Mouse (Mus musculus) megakaryocyte-erythroid progenitor cell, adult 5-6 weeks (primary cell): Measurements from ENCODE around the gene Fgf11. TPM values are rescaled to one million over a fixed set of nuclear protein-coding genes. Genes with fewer than 3 reads are reported as not detected.
A peak's percentile ranks its signal among the peaks of the same experiment; 100 is the strongest.

ENCODE experiments used
- ATAC-seq: replicated peaks from 2 replicates; pipeline ENCODE4 v1.8.0; 2016; ENCODE audit warnings: mild to moderate bottlenecking, inconsistent platforms; ENCODE audit not compliant: severe bottlenecking, poor library complexity, low FRiP score, low TSS enrichment
- total RNA-seq, 2 experiments: library from RNA; stranded (forward) in 1 of 2; stranded (reverse) in 1 of 2; fragments of 200-1000, 215-1000 nt in 1 of 2; fragments of >200 nt in 1 of 2; fragmentation: Nextera tagmentation in 1 of 2; gene quantifications; 2 replicates each; pipeline ENCODE4 v1.2.3; 2014 to 2017

Fgf11 gene
- total RNA-seq, 2 experiments from 2014 or later = 0.63 TPM; not detected in 1

- ATAC-seq = no peak
Observed at GRCm38 (mm10) chr11:69760160-69760900, 41.3 kb downstream of the Fgf11 start.

DNA sequence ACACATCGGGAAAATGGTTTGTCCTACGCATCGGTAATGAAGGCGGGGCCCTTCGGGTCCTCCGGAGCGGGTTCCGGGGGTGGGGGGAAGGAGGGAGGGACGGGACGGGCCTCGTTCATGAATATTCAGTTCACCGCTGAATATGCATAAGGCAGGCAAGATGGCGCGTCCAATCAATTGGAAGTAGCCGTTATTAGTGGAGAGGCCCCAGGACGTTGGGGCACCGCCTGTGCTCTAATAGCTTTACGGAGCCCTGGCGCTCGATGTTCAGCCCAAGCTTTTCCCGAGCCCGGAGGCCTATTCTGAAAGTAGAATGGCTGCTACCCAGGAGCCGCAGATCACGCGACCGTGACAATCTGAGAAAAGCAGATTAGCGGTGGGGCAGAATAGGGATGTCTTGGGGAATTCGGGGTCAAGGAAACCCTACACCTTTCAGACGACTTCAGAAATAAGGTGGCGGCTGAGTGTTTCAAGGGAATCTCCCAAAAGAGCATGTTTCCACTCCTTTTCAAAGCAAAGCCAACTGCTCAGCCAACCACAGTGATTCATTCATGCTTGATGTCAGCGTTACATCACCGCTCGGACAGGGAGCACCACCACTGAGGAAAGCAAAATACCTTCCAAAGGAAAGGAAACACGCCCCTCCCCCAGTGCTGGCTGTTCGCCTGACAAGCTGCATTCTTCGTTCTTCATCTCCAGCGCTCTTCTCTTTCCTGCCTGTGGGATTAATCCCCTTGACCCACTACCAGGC, 42.5 kb downstream of the Fgf11 start:
- ATAC-seq = peak; percentile 68

DNA sequence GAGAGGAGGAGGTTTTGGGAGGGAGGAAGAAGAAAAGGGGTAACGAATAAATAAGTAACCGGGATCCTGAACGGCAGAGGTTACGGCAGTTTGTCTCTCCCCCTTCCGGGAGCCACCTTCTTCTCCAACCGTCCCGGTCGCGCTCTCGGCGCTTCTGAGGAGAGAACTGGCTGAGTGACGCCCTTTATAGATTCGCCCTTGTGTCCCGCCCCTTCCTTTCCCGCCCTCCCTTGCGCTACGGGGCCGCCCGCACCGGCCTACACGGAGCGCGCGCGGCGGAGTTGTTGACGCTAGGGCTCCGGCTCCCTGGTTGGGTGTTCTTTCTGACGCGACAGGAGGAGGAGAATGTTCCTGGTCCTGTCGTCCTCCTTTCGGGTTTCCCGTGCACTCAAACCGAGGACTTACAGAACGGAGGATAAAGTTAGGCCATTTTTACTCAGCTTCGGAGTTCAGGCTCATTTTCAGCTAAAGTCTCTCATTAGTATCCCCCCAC, 43.1 kb downstream of the Fgf11 start, which contains the start of gene Polr2a:
Gene Polr2a (minus strand): TSS at position 160 of the 493 bp plus-strand sequence.
- peak; percentile 77 for ATAC-seq

GRCm38 (mm10) chr11:69758090-69758456, 43.6 kb downstream of the Fgf11 start:
- ATAC-seq = peak; percentile 60

DNA sequence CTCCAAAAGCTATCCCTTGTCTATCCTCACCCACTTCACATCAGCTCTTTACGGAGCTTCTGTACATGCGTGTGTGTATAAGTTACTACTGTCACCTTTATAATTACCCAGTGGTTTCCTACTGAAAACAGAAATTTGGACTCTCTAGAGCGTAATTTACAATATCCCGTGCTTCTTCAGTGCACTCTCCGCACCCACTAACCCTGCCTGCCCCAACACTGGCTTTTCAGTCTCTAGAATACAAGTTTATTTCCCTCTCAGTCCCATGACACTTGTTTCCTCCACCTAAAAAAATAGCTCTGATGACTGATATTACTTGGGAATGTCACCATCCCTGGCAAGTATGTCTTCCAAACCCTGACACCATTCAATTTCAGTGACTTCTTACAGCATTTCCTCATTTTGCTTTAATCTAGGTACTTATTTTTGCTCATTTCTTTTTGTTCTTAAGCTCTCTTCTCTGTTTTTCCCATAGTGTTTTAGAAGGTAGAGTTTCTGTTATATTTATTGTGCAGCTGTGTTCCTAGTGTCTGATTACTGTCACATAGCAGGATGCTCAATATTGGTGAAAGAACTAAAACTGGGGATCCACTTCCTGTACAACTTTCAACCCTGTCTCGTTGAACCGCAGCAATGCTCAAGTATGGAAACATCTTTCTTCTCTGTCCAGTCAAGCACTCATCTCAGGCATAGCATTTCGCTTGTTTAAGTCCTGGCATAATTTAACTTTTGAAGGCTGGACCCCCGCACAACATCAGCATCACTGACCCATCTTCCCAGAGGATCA, 44.2 kb downstream of the Fgf11 start:
- 0 out of 2 replicates have a peak, but pooled peaks have one; percentile 0 for ATAC-seq

DNA sequence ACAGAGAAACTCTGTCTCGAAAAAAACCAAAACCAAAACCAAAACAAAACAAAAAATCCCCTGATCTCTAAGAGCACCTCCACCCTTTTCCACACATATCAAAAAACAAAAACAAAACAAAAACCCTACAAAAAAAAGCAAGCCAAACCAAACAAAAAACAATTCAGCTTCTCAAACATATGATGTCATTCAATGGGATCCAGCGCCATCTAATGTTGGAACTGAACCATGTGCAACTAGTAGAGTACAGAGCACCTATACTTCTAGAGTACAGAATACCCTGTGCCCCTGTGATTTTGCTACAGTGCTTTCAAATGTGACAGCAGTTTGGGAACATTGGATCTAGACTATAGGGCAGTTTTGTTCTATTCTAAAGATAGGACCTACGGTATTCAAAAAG, 47.0 kb downstream of the Fgf11 start:
- ATAC-seq = no peak

GRCm38 (mm10) chr11:69754233-69754632, 47.4 kb downstream of the Fgf11 start:
- no peak for ATAC-seq

DNA sequence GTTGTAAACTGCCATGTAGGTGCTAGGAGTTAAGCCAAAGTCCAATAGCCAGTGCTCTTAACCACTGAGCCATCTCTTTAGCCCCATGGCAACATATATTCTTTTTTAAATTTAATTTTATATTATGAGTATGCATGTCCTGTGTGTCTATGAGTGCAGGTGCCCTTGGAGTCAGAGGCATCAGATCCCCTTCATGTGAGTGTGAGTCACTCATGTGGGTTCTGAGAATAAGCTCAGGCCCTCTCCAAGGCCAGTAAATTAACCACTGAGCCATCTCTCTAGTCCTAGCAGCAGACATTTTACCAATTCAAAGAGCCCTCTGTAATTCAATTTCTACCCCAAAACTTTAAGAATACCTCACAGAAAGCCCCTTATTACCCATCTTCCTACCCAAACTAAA, 49.0 kb downstream of the Fgf11 start:
- ATAC-seq = no peak

GRCm38 (mm10) chr11:69751635-69752034, 50.0 kb downstream of the Fgf11 start:
- ATAC-seq = peak; percentile 57

Other genes with a start within 250 kb of the Fgf11 start
Only the 30 nearest of the 44 such genes appear.
- 0.45 TPM in 1 of 2 replicates, not detected in the other for gene Sox15, start 146.5 kb downstream of the Fgf11 start, total RNA-seq (2014; fragmentation: Nextera tagmentation)
- not detected in 2 replicates for gene Sox15, start 146.5 kb downstream of the Fgf11 start, total RNA-seq (2017)
- 47.6 and 58.3 TPM in 2 replicates for gene Mpdu1, start 139.2 kb downstream of the Fgf11 start, total RNA-seq (2014; fragmentation: Nextera tagmentation)
- 40.6 and 41.1 TPM in 2 replicates for gene Mpdu1, start 139.2 kb downstream of the Fgf11 start, total RNA-seq (2017)
- 5.1 and 6.3 TPM in 2 replicates for gene Cd68, start 135.7 kb downstream of the Fgf11 start, total RNA-seq (2014; fragmentation: Nextera tagmentation)
- gene Cd68, start 135.7 kb downstream of the Fgf11 start, total RNA-seq (2017) = 3.4 and 6.5 TPM in 2 replicates
- 918 and 983 TPM in 2 replicates for gene Eif4a1, start 129.4 kb downstream of the Fgf11 start, total RNA-seq (2014; fragmentation: Nextera tagmentation)
- gene Eif4a1, start 129.4 kb downstream of the Fgf11 start, total RNA-seq (2017) = 973 and 1,155 TPM in 2 replicates
- 96.1 and 117 TPM in 2 replicates for gene Senp3, start 119.8 kb downstream of the Fgf11 start, total RNA-seq (2014; fragmentation: Nextera tagmentation)
- gene Senp3, start 119.8 kb downstream of the Fgf11 start, total RNA-seq (2017) = 98.4 and 120 TPM in 2 replicates
- 5.0 and 6.5 TPM in 2 replicates for gene Tnfsf13, start 116.1 kb downstream of the Fgf11 start, total RNA-seq (2014; fragmentation: Nextera tagmentation)
- gene Tnfsf13, start 116.1 kb downstream of the Fgf11 start, total RNA-seq (2017) = 11.7 and 23.0 TPM in 2 replicates
- 4.7 TPM in 1 of 2 replicates, not detected in the other for gene Tnfsf12, start 106.0 kb downstream of the Fgf11 start, total RNA-seq (2014; fragmentation: Nextera tagmentation)
- 0.47 TPM in 1 of 2 replicates, not detected in the other for gene Tnfsf12, start 106.0 kb downstream of the Fgf11 start, total RNA-seq (2017)
- gene Tnfsfm13, start 105.8 kb downstream of the Fgf11 start, total RNA-seq (2014; fragmentation: Nextera tagmentation) = 0.20 TPM in 1 of 2 replicates, not detected in the other
- gene Tnfsfm13, start 105.8 kb downstream of the Fgf11 start, total RNA-seq (2017) = 0.80 and 1.4 TPM in 2 replicates
- 106 TPM in 2 replicates for gene Polr2a, start 43.2 kb downstream of the Fgf11 start, total RNA-seq (2014; fragmentation: Nextera tagmentation)
- gene Polr2a, start 43.2 kb downstream of the Fgf11 start, total RNA-seq (2017) = 11.9 and 26.6 TPM in 2 replicates
- not detected in 2 replicates for gene Slc35g3, start 39.9 kb downstream of the Fgf11 start, total RNA-seq (2014; fragmentation: Nextera tagmentation)
- not detected in 2 replicates for gene Slc35g3, start 39.9 kb downstream of the Fgf11 start, total RNA-seq (2017)
- 2.8 and 4.0 TPM in 2 replicates for gene Zbtb4, start 35.9 kb downstream of the Fgf11 start, total RNA-seq (2014; fragmentation: Nextera tagmentation)
- 1.1 and 2.1 TPM in 2 replicates for gene Zbtb4, start 35.9 kb downstream of the Fgf11 start, total RNA-seq (2017)
- 2.3 TPM in 1 of 2 replicates, not detected in the other for gene Chrnb1, start 5.9 kb downstream of the Fgf11 start, total RNA-seq (2014; fragmentation: Nextera tagmentation)
- 0.28 and 1.9 TPM in 2 replicates for gene Chrnb1, start 5.9 kb downstream of the Fgf11 start, total RNA-seq (2017)
- not detected in 2 replicates for gene Tmem102, start 3.8 kb upstream of the Fgf11 start, total RNA-seq (2014; fragmentation: Nextera tagmentation)
- gene Tmem102, start 3.8 kb upstream of the Fgf11 start, total RNA-seq (2017) = not detected in 2 replicates
- not detected in 2 replicates for gene Gm39566, start 13.4 kb upstream of the Fgf11 start, total RNA-seq (2014; fragmentation: Nextera tagmentation)
- gene Gm39566, start 13.4 kb upstream of the Fgf11 start, total RNA-seq (2017) = not detected in 2 replicates
- gene Spem2, start 16.6 kb upstream of the Fgf11 start, total RNA-seq (2014; fragmentation: Nextera tagmentation) = not detected in 2 replicates
- gene Spem2, start 16.6 kb upstream of the Fgf11 start, total RNA-seq (2017) = not detected in 2 replicates
- gene Spem1, start 20.3 kb upstream of the Fgf11 start, total RNA-seq (2014; fragmentation: Nextera tagmentation) = not detected in 2 replicates
- gene Spem1, start 20.3 kb upstream of the Fgf11 start, total RNA-seq (2017) = not detected in 2 replicates
- gene Nlgn2, start 35.9 kb upstream of the Fgf11 start, total RNA-seq (2014; fragmentation: Nextera tagmentation) = 7.9 and 8.3 TPM in 2 replicates
- 2.9 and 3.8 TPM in 2 replicates for gene Nlgn2, start 35.9 kb upstream of the Fgf11 start, total RNA-seq (2017)
- 166 and 210 TPM in 2 replicates for gene Tmem256, start 36.7 kb upstream of the Fgf11 start, total RNA-seq (2014; fragmentation: Nextera tagmentation)
- 64.8 and 66.7 TPM in 2 replicates for gene Tmem256, start 36.7 kb upstream of the Fgf11 start, total RNA-seq (2017)
- gene Plscr3, start 44.5 kb upstream of the Fgf11 start, total RNA-seq (2014; fragmentation: Nextera tagmentation) = 54.7 and 61.3 TPM in 2 replicates
- 14.5 and 14.8 TPM in 2 replicates for gene Plscr3, start 44.5 kb upstream of the Fgf11 start, total RNA-seq (2017)
- gene Tnk1, start 56.9 kb upstream of the Fgf11 start, total RNA-seq (2014; fragmentation: Nextera tagmentation) = 0.48 TPM in 1 of 2 replicates, not detected in the other
- gene Tnk1, start 56.9 kb upstream of the Fgf11 start, total RNA-seq (2017) = 0.34 TPM in 1 of 2 replicates, not detected in the other
- gene Tmem95, start 76.2 kb upstream of the Fgf11 start, total RNA-seq (2014; fragmentation: Nextera tagmentation) = not detected in 2 replicates
- gene Tmem95, start 76.2 kb upstream of the Fgf11 start, total RNA-seq (2017) = not detected in 2 replicates
- 0.54 and 0.79 TPM in 2 replicates for gene Kctd11, start 79.5 kb upstream of the Fgf11 start, total RNA-seq (2014; fragmentation: Nextera tagmentation)
- 1.3 TPM in 1 of 2 replicates, not detected in the other for gene Kctd11, start 79.5 kb upstream of the Fgf11 start, total RNA-seq (2017)
- 52.7 and 59.4 TPM in 2 replicates for gene Acap1, start 93.7 kb upstream of the Fgf11 start, total RNA-seq (2014; fragmentation: Nextera tagmentation)
- 40.3 and 55.2 TPM in 2 replicates for gene Acap1, start 93.7 kb upstream of the Fgf11 start, total RNA-seq (2017)
- gene 2810408A11Rik, start 99.1 kb upstream of the Fgf11 start, total RNA-seq (2014; fragmentation: Nextera tagmentation) = 2.4 and 4.0 TPM in 2 replicates
- 3.4 and 4.1 TPM in 2 replicates for gene 2810408A11Rik, start 99.1 kb upstream of the Fgf11 start, total RNA-seq (2017)
- gene Neurl4, start 99.2 kb upstream of the Fgf11 start, total RNA-seq (2014; fragmentation: Nextera tagmentation) = 31.7 and 51.2 TPM in 2 replicates
- 27.9 and 64.3 TPM in 2 replicates for gene Neurl4, start 99.2 kb upstream of the Fgf11 start, total RNA-seq (2017)
- 155 and 190 TPM in 2 replicates for gene Gps2, start 112.0 kb upstream of the Fgf11 start, total RNA-seq (2014; fragmentation: Nextera tagmentation)
- gene Gps2, start 112.0 kb upstream of the Fgf11 start, total RNA-seq (2017) = 53.7 and 106 TPM in 2 replicates
- gene Eif5a, start 120.1 kb upstream of the Fgf11 start, total RNA-seq (2014; fragmentation: Nextera tagmentation) = 1,285 and 1,514 TPM in 2 replicates
- gene Eif5a, start 120.1 kb upstream of the Fgf11 start, total RNA-seq (2017) = 1,032 and 1,474 TPM in 2 replicates
- 2.2 TPM in 1 of 2 replicates, not detected in the other for gene Ybx2, start 133.9 kb upstream of the Fgf11 start, total RNA-seq (2014; fragmentation: Nextera tagmentation)
- gene Ybx2, start 133.9 kb upstream of the Fgf11 start, total RNA-seq (2017) = not detected in 2 replicates
- 0.15 and 5.2 TPM in 2 replicates for gene Slc2a4, start 146.3 kb upstream of the Fgf11 start, total RNA-seq (2014; fragmentation: Nextera tagmentation)
- gene Slc2a4, start 146.3 kb upstream of the Fgf11 start, total RNA-seq (2017) = 0.19 and 0.88 TPM in 2 replicates
- not detected in 2 replicates for gene Cldn7, start 162.9 kb upstream of the Fgf11 start, total RNA-seq (2014; fragmentation: Nextera tagmentation)
- not detected in 2 replicates for gene Cldn7, start 162.9 kb upstream of the Fgf11 start, total RNA-seq (2017)